Mouse (Mus musculus): ENCODE measurements around the gene Gpr37.

The Gpr37 gene

DNA sequence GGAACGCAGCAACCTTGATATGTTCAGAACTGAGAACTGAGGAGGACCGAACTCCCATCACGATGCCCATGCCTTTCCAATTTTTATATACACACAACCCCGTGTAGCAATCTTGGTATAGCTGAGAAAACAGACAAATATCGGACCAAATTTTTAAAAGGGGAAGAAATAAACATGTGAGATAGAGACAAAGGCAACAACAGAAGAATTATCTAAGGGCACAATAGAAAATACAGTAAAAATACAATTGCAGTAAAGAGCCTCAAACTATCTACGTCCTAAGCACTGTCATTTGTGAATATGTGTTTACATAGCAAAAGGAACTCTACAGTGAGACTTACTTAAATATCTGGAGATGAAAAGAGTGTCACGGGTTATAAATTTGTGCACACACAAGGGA is at the start of gene Gpr37:
Gene Gpr37 (minus strand): TSS at position 101 of the 400 bp plus-strand sequence.
- DNase-seq (ENCODE audit: low read depth), result no peak

GRCm38 (mm10) chr6:25736533-25736932 is 46.0 kb upstream of the Gpr37 start:
- no peak for DNase-seq (ENCODE audit: low read depth)

DNA sequence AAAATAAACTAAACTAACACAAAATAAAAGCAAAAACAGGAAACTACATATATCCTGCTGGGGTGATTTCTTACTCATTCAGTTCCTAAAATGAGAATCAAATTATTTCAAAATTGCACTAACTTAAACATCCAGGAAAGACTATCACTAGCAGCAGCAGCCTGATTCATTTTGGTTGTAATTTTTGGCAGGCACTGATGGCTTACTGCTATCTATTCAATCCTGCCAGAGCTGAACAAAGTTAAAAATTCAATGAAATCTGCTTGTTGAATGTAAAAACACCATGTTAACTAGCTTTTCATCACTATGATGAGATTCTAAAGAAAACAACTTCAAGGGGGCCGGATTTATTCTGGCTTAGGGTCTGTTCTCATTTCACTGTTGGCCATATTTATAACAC is 36.0 kb upstream of the Gpr37 start:
- no peak for DNase-seq (ENCODE audit: low read depth)

DNA sequence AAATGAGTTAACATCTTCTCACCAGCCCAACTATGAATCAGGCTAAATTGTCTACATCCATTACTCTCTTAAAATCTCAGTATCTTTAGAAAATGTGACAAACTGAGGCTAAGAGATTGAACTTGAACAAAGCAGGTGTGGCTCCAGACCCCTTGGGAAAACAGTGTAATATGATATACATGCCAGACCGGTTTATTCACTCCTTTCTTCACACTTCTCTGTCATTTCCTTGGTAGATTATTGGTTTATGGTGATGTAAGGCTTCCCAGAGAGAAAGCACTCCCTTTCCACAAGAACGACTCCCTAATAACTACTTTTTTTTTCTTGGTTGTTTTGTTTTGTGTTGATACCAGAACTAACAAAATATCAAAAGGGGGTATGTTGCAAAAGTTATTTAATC is 20.1 kb upstream of the Gpr37 start:
- no peak for DNase-seq (ENCODE audit: low read depth)

DNA sequence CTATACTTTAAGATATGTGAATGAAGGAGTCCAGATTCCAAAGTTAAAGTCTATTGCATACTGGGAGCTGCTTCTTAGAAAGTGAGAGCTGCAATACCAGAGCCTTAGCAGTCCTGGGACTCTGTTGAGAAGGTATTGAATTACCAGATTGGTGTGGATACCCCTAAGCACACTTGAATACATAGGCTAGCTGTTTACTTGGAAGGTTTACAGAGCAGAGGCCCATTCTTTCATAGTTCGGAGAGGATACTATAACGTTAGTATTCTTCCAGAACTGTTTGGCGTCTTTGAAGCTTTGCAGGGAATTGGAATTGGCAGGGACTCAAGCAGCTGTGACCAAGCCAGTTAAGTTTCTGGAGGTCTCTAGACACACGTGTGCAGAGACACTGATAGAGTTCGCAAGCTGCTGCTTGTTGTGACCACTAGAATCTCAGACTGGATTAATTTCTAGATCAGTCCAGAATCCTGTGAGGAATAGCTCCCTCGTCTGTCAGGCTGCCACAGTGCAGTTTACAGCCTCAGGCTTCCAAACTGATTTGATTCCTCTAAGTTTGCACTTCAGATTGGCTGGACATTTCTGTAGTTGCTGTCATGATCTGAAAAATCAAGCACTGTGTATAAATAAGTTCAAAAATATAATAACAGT is 18.8 kb upstream of the Gpr37 start:
- DNase-seq (ENCODE audit: low read depth), result no peak

DNA sequence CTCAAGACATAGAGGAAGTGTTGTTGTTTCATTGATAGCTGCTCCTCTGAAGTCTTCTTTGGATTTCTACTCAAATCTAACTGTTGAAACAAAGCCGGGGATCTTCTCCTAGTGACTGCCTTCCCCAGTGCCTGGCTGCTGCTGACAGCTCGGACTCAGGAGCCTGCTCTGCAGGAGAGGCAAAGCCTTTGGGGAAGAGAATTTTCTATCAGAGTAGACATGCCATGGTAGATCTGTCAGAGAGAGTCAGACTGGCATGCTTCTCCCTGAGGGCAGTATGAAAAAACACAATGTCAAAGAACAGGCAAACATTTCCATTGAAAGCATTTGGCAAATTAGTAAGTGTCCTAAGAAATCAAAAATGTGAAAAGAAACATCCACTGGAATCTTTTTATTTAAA is 9.4 kb upstream of the Gpr37 start:
- DNase-seq (ENCODE audit: low read depth), result no peak

DNA sequence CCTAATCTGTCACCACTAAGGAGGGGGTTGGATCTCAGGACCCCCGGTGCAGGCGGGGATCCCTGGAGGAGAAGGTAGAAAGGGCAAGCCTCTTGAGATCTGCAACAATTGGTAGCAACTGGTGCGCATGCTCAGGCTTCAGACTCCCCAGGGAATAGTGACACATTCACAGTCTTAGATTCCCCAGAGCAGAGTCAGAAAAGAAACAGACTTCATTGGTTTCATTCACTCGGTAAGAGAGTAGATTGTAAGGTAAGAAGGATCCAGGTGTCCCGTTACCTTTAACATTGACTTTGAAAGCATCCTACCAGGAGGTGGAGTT is 284 bp downstream of the Gpr37 start:
- no peak for DNase-seq (ENCODE audit: low read depth)

- DNase-seq (ENCODE audit: low read depth), result no peak
Measured at GRCm38 (mm10) chr6:25689520-25690283, 827 bp downstream of the Gpr37 start.

DNA sequence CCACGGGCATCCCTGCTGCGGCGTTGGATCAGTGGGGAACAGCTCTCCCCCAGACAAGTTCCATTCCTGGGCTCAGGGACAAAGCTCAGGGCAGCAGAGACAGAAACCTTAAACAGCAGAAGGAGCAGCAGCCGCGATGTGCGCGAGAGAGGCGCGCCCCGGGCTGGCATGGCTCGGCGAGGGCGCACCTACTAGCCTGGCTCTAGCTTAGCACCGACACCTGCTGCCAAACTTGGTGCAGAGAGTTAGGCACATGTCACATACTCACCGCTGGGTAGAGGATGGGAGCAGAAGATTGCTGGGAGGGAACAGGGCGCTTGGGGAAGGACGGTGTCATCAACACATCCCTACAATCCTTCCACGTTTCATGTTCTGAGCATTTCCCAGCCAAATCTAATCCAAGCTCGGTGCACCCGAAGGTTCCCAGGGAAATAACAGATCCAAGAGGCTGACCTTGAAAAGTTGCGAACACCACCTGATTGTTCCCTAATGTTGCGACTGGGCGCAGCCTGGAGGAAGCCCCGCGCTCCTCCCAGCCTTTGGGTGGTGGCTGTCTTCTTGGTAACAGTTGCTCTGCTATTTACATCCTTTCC is 1.5 kb downstream of the Gpr37 start:
- DNase-seq (ENCODE audit: low read depth), result no peak

GRCm38 (mm10) chr6:25686760-25687200 is 3.7 kb downstream of the Gpr37 start:
- DNase-seq (ENCODE audit: low read depth), result no peak

DNA sequence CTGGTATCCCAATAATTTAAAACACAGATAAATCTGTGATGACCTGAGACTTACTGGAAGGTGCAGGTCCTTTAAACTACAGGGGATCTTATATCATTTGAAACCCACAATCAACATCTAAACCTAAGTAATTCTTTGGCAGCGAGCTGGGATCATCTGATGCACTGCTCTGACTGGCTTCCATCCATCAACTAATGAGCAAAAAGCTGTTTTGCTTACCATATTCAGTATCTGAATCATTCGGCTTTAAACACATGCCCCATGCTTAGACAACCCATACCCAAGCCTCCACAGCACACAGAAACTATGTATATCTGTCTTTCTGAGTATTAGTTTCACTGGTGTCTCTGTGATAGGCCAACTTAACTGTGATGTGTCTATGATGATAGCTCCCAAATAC is 6.1 kb downstream of the Gpr37 start:
- DNase-seq (ENCODE audit: low read depth), result no peak

GRCm38 (mm10) chr6:25675111-25675510 is 15.4 kb downstream of the Gpr37 start:
- no peak for DNase-seq (ENCODE audit: low read depth)

GRCm38 (mm10) chr6:25673801-25674200 is 16.7 kb downstream of the Gpr37 start:
- no peak for DNase-seq (ENCODE audit: low read depth)

GRCm38 (mm10) chr6:25670150-25670549 is 20.4 kb downstream of the Gpr37 start:
- DNase-seq (ENCODE audit: low read depth), result no peak

DNA sequence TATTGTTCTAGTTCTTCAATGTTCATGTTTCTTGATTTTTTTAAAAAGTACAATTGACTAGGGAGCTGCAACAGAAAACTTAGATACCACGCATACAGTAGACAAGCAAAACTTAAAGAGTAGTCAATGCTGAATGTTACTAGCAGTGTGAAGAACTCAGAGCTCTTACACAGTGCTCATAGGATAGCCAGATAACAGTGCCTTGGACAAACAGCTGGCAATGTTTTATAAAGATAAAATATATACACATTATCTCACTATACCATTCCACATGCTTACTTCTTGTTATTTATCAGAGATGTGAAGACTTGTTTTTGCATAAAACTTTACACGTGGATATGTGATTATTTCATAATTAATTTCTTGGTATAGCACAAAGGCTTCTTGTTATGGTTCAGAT is 26.6 kb downstream of the Gpr37 start:
- DNase-seq (ENCODE audit: low read depth), result no peak

- DNase-seq (ENCODE audit: low read depth), result no peak
Measured at GRCm38 (mm10) chr6:25659924-25660675, 30.4 kb downstream of the Gpr37 start.
